In the genomic region with DNA sequence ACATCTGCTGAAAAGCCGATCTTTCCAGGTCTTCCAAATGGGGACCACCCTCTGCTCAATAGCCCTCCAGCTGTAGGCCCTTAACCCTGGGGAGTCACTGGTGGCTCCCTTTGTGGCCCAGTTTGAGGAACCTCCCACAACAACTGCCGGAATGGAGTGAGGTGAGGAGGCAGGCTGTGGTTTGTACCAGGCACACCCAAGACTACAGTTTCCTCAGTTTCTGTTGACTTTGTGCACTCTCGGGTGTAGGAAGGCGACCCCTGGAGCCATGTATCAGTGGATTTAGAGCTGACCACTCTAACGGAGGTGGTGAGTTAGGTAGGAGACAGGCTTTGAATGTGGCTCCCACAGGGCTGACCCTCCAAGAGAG, we compare ENCODE assay signal across 12 mouse cellular contexts. TPM values are rescaled to one million over a fixed set of nuclear protein-coding genes. Genes with fewer than 3 reads are reported as not detected.
A peak's percentile ranks its signal among the peaks of the same experiment; 100 is the strongest.
DNase-seq lines count a peak whose midpoint lies in the region; ATAC-seq and TF ChIP-seq lines count a peak whose summit lies in the region.
"Had no signal": no experiment of that assay in that cellular context is flagged by ENCODE, and none has a peak within 500 bp of the region (broad histone marks: within the 10 kb centered on the region; RNA-seq: fewer than 3 reads in every experiment).

No protein-coding gene starts in this region.

- peak overlapping the region; percentile 89 for H3K4me3 ChIP-seq in bone marrow, adult 2 months (replicated peaks; ENCODE audit: control insufficient read depth, low read depth, low read length)
- no peak overlapping the region for H3K4me3 ChIP-seq in neural tube, embryonic 15.5 days (replicated peaks)
- H3K4me3 ChIP-seq: forebrain, embryonic 12.5 days; kidney, embryonic 15.5 days had no signal

- 4% methylated on average over 5 of the region's 5 CpGs for WGBS in bone marrow, adult 2 months
- 72% methylated on average over 5 of the region's 5 CpGs for WGBS in neural tube, embryonic 15.5 days

- H3K4me2 ChIP-seq in neural tube, embryonic 15.5 days: no peak overlapping the region
- H3K4me2 ChIP-seq: forebrain, embryonic 12.5 days; heart, embryonic 11.5 days; kidney, embryonic 15.5 days had no signal

- peak overlapping the region; percentile 81 for H3K27ac ChIP-seq in bone marrow, adult 2 months (ENCODE audit: control insufficient read depth, insufficient read depth, low read depth, low read length, poor library complexity)
- H3K27ac ChIP-seq in neural tube, embryonic 15.5 days (replicated peaks): no peak overlapping the region
- H3K27ac ChIP-seq: forebrain, embryonic 12.5 days; kidney, embryonic 15.5 days had no signal

- H3K9me3 ChIP-seq in neural tube, embryonic 15.5 days (replicated peaks): no peaks in the 10 kb centered on the region
- H3K9me3 ChIP-seq: forebrain, embryonic 12.5 days; kidney, embryonic 15.5 days had no signal

- TF ChIP-seq CTCF in bone marrow, adult 2 months (IDR thresholded peaks at IDR 0.05; ENCODE audit: control insufficient read depth, insufficient read depth, low read length): no peak

- ATAC-seq in neural tube, embryonic 15.5 days (ENCODE audit: low FRiP score): no peak

- no peaks in the 10 kb centered on the region for H3K27me3 ChIP-seq in neural tube, embryonic 15.5 days (replicated peaks)
- H3K27me3 ChIP-seq: forebrain, embryonic 12.5 days; kidney, embryonic 15.5 days had no signal

- peak; percentile 69 for DNase-seq in B cell, adult 2 months
- DNase-seq in lung, postnatal 10 days: peak; percentile 19
- DNase-seq in spleen, postnatal 10 days (ENCODE audit: low spot score in 2 of 2): peak; percentile 43 to 65
- no peak for DNase-seq in frontal cortex, postnatal 10 days (ENCODE audit: low spot score in 2 of 2)
- no peak for DNase-seq in left cerebral cortex, adult 18-20 months (ENCODE audit: low spot score in 2 of 2)
- DNase-seq in gastrocnemius, postnatal 25 days: no peak

- H3K9ac ChIP-seq in neural tube, embryonic 15.5 days (replicated peaks): no peak overlapping the region
- H3K9ac ChIP-seq: forebrain, embryonic 12.5 days; kidney, embryonic 15.5 days had no signal

- no peak for TF ChIP-seq POLR2A in bone marrow, adult 2 months (IDR thresholded peaks at IDR 0.05; ENCODE audit: borderline replicate concordance, control insufficient read depth, low read depth, low read length)

- peaks cover 2% of the 10 kb centered on the region; the same call in 1 of the 2 replicates for H3K4me1 ChIP-seq in bone marrow, adult 2 months (ENCODE audit: control insufficient read depth, insufficient read depth, low read length)
- no peaks in the 10 kb centered on the region for H3K4me1 ChIP-seq in neural tube, embryonic 15.5 days
- H3K4me1 ChIP-seq: forebrain, embryonic 12.5 days had no signal

- H3K36me3 ChIP-seq in neural tube, embryonic 15.5 days: no peaks in the 10 kb centered on the region
- H3K36me3 ChIP-seq: forebrain, embryonic 12.5 days; kidney, embryonic 15.5 days had no signal

RNA-seq across cellular contexts. Expression of a gene that starts 1.2 kb away (rescaled TPM):
- 14.8 and 30.1 TPM in 2 replicates for polyA plus RNA-seq in bone marrow, adult 2 months (2011; ENCODE audit: insufficient read depth, insufficient read length, low replicate concordance, missing spikeins)
- 1.1 TPM in 1 of 2 replicates, not detected in the other for polyA plus RNA-seq in neural tube, embryonic 15.5 days (2015; fragmentation: Nextera tagmentation; extraction: Ambion mirVana)
- total RNA-seq in left cerebral cortex, adult 18-20 months (2021): not detected
- under 1 TPM in 1 of 2 experiments, not detected in 1; 0.24 TPM for total RNA-seq in gastrocnemius, postnatal 25 days (2021)
- polyA plus RNA-seq: cortical plate, adult 2 months had no signal

RNA-seq across cellular contexts. Expression of a gene that starts 38.4 kb away (rescaled TPM):
- polyA plus RNA-seq in bone marrow, adult 2 months (2011; ENCODE audit: insufficient read depth, insufficient read length, low replicate concordance, missing spikeins): 15.2 and 34.7 TPM in 2 replicates
- polyA plus RNA-seq in neural tube, embryonic 15.5 days (2015; fragmentation: Nextera tagmentation; extraction: Ambion mirVana): 8.1 and 9.5 TPM in 2 replicates
- total RNA-seq in left cerebral cortex, adult 18-20 months (2021): 10 to 100 TPM; 44.0 to 48.9 TPM
- 10 to 100 TPM in 1 of 2 experiments, 1 to 10 TPM in 1; 10.0 to 10.5 TPM for total RNA-seq in gastrocnemius, postnatal 25 days (2021)

Comparison
In these comparisons a context has a peak if more than half of its experiments do, and no peak if none do; other contexts are left out.
1. DNase-seq: peak in B cell, adult 2 months (2 of 2), lung, postnatal 10 days (single experiment) and spleen, postnatal 10 days (2 of 2); none in frontal cortex, postnatal 10 days (0 of 2), left cerebral cortex, adult 18-20 months (0 of 2) and gastrocnemius, postnatal 25 days (single experiment).